Mouse (Mus musculus) spleen, adult 2 months (tissue): ENCODE data around the gene Vdr.

Source experiments
- CTCF ChIP-seq: fragments of 200-500 bp; IDR thresholded peaks from 2 replicates; pipeline ENCODE4 v1.5.1; 2011; ENCODE audit warnings: mild to moderate bottlenecking, inconsistent platforms; ENCODE audit not compliant: insufficient read depth, insufficient read length, insufficient replicate concordance; ENCODE audit errors: extremely low read depth
- POLR2A ChIP-seq: fragments of 200-500 bp; IDR thresholded peaks from 2 replicates; pipeline ENCODE4 v1.6.1; 2011; ENCODE audit warnings: low read depth, low read length, inconsistent platforms

DNA sequence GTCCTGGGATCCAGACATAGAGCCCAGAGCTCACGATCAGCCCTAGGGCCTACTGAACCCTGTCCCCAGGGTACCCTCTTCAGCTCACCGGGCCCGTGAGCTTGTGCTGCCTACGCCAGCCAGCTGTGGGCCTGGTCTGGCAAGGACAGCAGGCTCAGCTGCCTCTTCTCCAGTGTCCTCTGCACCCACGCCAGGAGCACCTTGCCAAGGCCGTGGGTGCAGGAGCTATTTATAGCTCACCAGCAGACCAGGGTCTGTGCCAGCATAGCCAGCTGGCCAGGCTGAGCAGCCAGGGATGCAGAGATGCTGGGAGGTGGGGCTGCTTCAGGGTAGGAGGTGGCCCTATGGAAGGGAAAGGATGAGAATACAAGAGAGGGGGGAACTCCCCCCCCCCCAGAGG is 98.3 kb downstream of the Vdr start:
- TF ChIP-seq CTCF (no peak), POLR2A (no peak)
